ENCODE assay signal across 12 mouse cellular contexts in genomic region chr16:91348588-91349330, GRCm38 (mm10). TPM values are rescaled to one million over a fixed set of nuclear protein-coding genes. Genes with fewer than 3 reads are reported as not detected.
DNase-seq lines count a peak whose midpoint lies in the region; ATAC-seq and TF ChIP-seq lines count a peak whose summit lies in the region.
"Had no signal": no experiment of that assay in that cellular context is flagged by ENCODE, and none has a peak within 500 bp of the region (broad histone marks: within the 10 kb centered on the region; RNA-seq: fewer than 3 reads in every experiment).

No protein-coding gene starts in this region.

- DNase-seq in hindbrain, embryonic 10.5 days (ENCODE audit: low spot score), result no peak
- peak; percentile 43 to 55 for DNase-seq in right cerebral cortex, postnatal 10 days (ENCODE audit: low spot score in 2 of 2)
- no peak for DNase-seq in right cerebral cortex, postnatal 25 days
- peak; percentile 48 for DNase-seq in brain, embryonic 14.5 days (ENCODE audit: low read depth)
- peak; percentile 50 for DNase-seq in retina, embryonic 14.5 days (ENCODE audit: low spot score)
- DNase-seq in gastrocnemius, postnatal 14 days, result no peak

- peak overlapping the region; percentile 20; the same call in 1 of the 2 replicates for H3K4me2 ChIP-seq in hindbrain, embryonic 12.5 days (replicated peaks)

- no peak for ATAC-seq in hindbrain, embryonic 12.5 days (ENCODE audit: low FRiP score)
- no peak for ATAC-seq in granulocyte monocyte progenitor cell, adult 5-6 weeks (replicated peaks; ENCODE audit: poor library complexity, severe bottlenecking)

- H3K4me1 ChIP-seq in hindbrain, embryonic 12.5 days, result peaks cover 8% of the 10 kb centered on the region; the same call in 1 of the 2 replicates
- H3K4me1 ChIP-seq in hindbrain, embryonic 10.5 days (replicated peaks), result peaks cover 13% of the 10 kb centered on the region
- H3K4me1 ChIP-seq: heart, embryonic 10.5 days had no signal

- H3K27ac ChIP-seq in hindbrain, embryonic 12.5 days, result no peak overlapping the region
- H3K27ac ChIP-seq in hindbrain, embryonic 10.5 days, result no peak overlapping the region
- H3K27ac ChIP-seq: heart, embryonic 10.5 days; liver, embryonic 14.5 days had no signal

- H3K27me3 ChIP-seq in hindbrain, embryonic 12.5 days, result peaks cover 75% of the 10 kb centered on the region
- H3K27me3 ChIP-seq in hindbrain, embryonic 10.5 days (ENCODE audit: insufficient read depth, poor library complexity, severe bottlenecking), result peaks cover 89% of the 10 kb centered on the region

- intact Hi-C loops in gastrocnemius, postnatal 14 days (cut with DNase I; ENCODE audit: low total_unique reads), result no loop called here

- 70% methylated on average over 28 of the region's 28 CpGs for WGBS in hindbrain, embryonic 12.5 days
- 69% methylated on average over 28 of the region's 28 CpGs for WGBS in hindbrain, embryonic 10.5 days

- no peak overlapping the region; the same call in 1 of the 2 replicates for H3K9ac ChIP-seq in hindbrain, embryonic 12.5 days
- H3K9ac ChIP-seq: liver, embryonic 14.5 days had no signal

- TF ChIP-seq POLR2A in brain, embryonic 14.5 days (IDR thresholded peaks at IDR 0.05; ENCODE audit: borderline replicate concordance, extremely low read depth, insufficient read depth, insufficient read length, poor library complexity, severe bottlenecking), result no peak

- H3K36me3 ChIP-seq in hindbrain, embryonic 12.5 days, result no peaks in the 10 kb centered on the region
- no peaks in the 10 kb centered on the region for H3K36me3 ChIP-seq in hindbrain, embryonic 10.5 days
- H3K36me3 ChIP-seq: heart, embryonic 10.5 days had no signal

- H3K4me3 ChIP-seq in hindbrain, embryonic 12.5 days, result no peak overlapping the region
- H3K4me3 ChIP-seq in hindbrain, embryonic 10.5 days, result no peak overlapping the region
- H3K4me3 ChIP-seq: heart, embryonic 10.5 days had no signal

- TF ChIP-seq CTCF in brain, embryonic 14.5 days (IDR thresholded peaks at IDR 0.05; ENCODE audit: borderline replicate concordance, extremely low read depth, insufficient read depth, insufficient read length), result no peak

- H3K9me3 ChIP-seq in hindbrain, embryonic 12.5 days (replicated peaks), result no peaks in the 10 kb centered on the region
- H3K9me3 ChIP-seq in hindbrain, embryonic 10.5 days, result no peaks in the 10 kb centered on the region
- H3K9me3 ChIP-seq: heart, embryonic 10.5 days had no signal

RNA-seq across cellular contexts. Expression of gene Ifnar2, which starts 23.8 kb away (rescaled TPM):
- polyA plus RNA-seq in hindbrain, embryonic 12.5 days (2016; fragmentation: Nextera tagmentation; extraction: Ambion mirVana), result 34.0 and 34.1 TPM in 2 replicates
- 27.8 and 29.3 TPM in 2 replicates for polyA plus RNA-seq in hindbrain, embryonic 10.5 days (2016; fragmentation: Nextera tagmentation; extraction: Ambion mirVana)
- 20.5 and 24.1 TPM in 2 replicates for polyA plus RNA-seq in brain, embryonic 14.5 days (2012; rRNA removed)
- total RNA-seq in granulocyte monocyte progenitor cell, adult 5-6 weeks (2014; fragmentation: Nextera tagmentation), result 130 and 164 TPM in 2 replicates
- 115 and 139 TPM in 2 replicates for total RNA-seq in granulocyte monocyte progenitor cell, adult 5-6 weeks (2017)
- 10 to 100 TPM; 14.6 to 15.2 TPM for total RNA-seq in gastrocnemius, postnatal 14 days (2021)

RNA-seq across cellular contexts. Expression of gene Gm21970, which starts 42.8 kb away (rescaled TPM):
- polyA plus RNA-seq in hindbrain, embryonic 12.5 days (2016; fragmentation: Nextera tagmentation; extraction: Ambion mirVana), result not detected in 2 replicates
- polyA plus RNA-seq in hindbrain, embryonic 10.5 days (2016; fragmentation: Nextera tagmentation; extraction: Ambion mirVana), result not detected in 2 replicates
- 0.11 TPM in 1 of 2 replicates, not detected in the other for polyA plus RNA-seq in brain, embryonic 14.5 days (2012; rRNA removed)
- total RNA-seq in granulocyte monocyte progenitor cell, adult 5-6 weeks (2014; fragmentation: Nextera tagmentation), result not detected in 2 replicates
- not detected in 2 replicates for total RNA-seq in granulocyte monocyte progenitor cell, adult 5-6 weeks (2017)
- total RNA-seq in gastrocnemius, postnatal 14 days (2021), result not detected
- total RNA-seq: common myeloid progenitor, adult 5-6 weeks had no signal
- polyA plus RNA-seq: heart, embryonic 10.5 days; testis, adult 2 months had no signal

RNA-seq across cellular contexts. Expression of gene Il10rb, which starts 57.2 kb away (rescaled TPM):
- 8.5 and 10.1 TPM in 2 replicates for polyA plus RNA-seq in hindbrain, embryonic 12.5 days (2016; fragmentation: Nextera tagmentation; extraction: Ambion mirVana)
- polyA plus RNA-seq in hindbrain, embryonic 10.5 days (2016; fragmentation: Nextera tagmentation; extraction: Ambion mirVana), result 7.1 and 8.6 TPM in 2 replicates
- polyA plus RNA-seq in brain, embryonic 14.5 days (2012; rRNA removed), result 6.1 and 7.0 TPM in 2 replicates
- 36.6 and 48.8 TPM in 2 replicates for total RNA-seq in granulocyte monocyte progenitor cell, adult 5-6 weeks (2014; fragmentation: Nextera tagmentation)
- 41.3 and 45.8 TPM in 2 replicates for total RNA-seq in granulocyte monocyte progenitor cell, adult 5-6 weeks (2017)
- 10 to 100 TPM in 1 of 2 experiments, 1 to 10 TPM in 1; 9.0 to 10.1 TPM for total RNA-seq in gastrocnemius, postnatal 14 days (2021)

Comparison
In these comparisons a context has a peak if more than half of its experiments do, and no peak if none do; other contexts are left out.
1. DNase-seq: peak in right cerebral cortex, postnatal 10 days (2 of 2), brain, embryonic 14.5 days (single experiment) and retina, embryonic 14.5 days (single experiment); none in hindbrain, embryonic 10.5 days (single experiment), right cerebral cortex, postnatal 25 days (single experiment) and gastrocnemius, postnatal 14 days (single experiment).